Mouse (Mus musculus) liver, embryonic 14.5 days (tissue): Measurements from ENCODE around the gene Heph.

Source experiments
- CTCF ChIP-seq: IDR thresholded peaks from 2 replicates; pipeline ENCODE4 v1.5.1; 2016; ENCODE audit warnings: antibody characterized with exemption, low read depth, control low read depth
- EP300 ChIP-seq: IDR thresholded peaks from 2 replicates; pipeline ENCODE4 v1.6.1; 2016; ENCODE audit warnings: antibody characterized with exemption, low read depth

DNA sequence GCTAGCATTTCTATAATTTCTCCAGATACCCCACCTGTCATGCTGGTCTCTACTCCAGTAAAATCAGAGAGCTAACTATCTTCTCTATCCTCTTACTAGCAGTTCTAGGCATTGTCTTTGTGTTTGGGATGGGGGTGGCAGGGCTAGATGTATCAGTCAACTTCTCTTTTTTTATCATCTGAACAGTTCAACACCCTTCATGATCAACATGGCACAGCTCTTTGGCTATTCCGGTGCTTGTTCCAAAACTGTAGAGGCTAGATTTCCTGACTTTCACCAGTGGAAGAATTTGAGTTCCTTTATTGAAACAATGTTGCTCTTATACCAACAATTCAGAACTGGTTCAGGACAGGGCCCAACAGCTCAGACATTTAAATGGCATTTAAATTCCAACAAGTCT lies 38.2 kb upstream of the Heph start:
- no peak for TF ChIP-seq CTCF
- TF ChIP-seq EP300 = no peak
